Mouse (Mus musculus) liver (tissue): Measurements from ENCODE around the gene Gm28043.

Experiments
- DNase-seq: peaks from one replicate; pipeline ENCODE4 v3.0.0-alpha.2; 2020; ENCODE audit warnings: mixed read lengths

Gene Gm28043

GRCm38 (mm10) chr17:29628946-29629345 is 14.3 kb downstream of the Gm28043 start:
- DNase-seq = no peak

- peak; percentile 73 for DNase-seq
These were observed 14.9 kb downstream of the Gm28043 start for GRCm38 (mm10) chr17:29629620-29630019.

GRCm38 (mm10) chr17:29632312-29632711 is 17.6 kb downstream of the Gm28043 start:
- DNase-seq = no peak

GRCm38 (mm10) chr17:29635492-29635891 is 20.8 kb downstream of the Gm28043 start:
- no peak for DNase-seq

- DNase-seq = peak; percentile 60
These were observed 21.4 kb downstream of the Gm28043 start for GRCm38 (mm10) chr17:29636118-29636517.

GRCm38 (mm10) chr17:29637377-29637776 is 22.7 kb downstream of the Gm28043 start:
- DNase-seq = peak; percentile 69

GRCm38 (mm10) chr17:29637895-29638294 is 23.2 kb downstream of the Gm28043 start:
- DNase-seq = peak; percentile 79

GRCm38 (mm10) chr17:29640971-29641370 is 26.3 kb downstream of the Gm28043 start:
- DNase-seq = no peak

- no peak for DNase-seq
These were observed 27.5 kb downstream of the Gm28043 start for GRCm38 (mm10) chr17:29642219-29642618.

GRCm38 (mm10) chr17:29658249-29658648 is 43.6 kb downstream of the Gm28043 start:
- DNase-seq = peak; percentile 43

- peak; percentile 98 for DNase-seq
These were observed 45.5 kb downstream of the Gm28043 start, which contains the start of gene Cmtr1 for GRCm38 (mm10) chr17:29660076-29660761. Gene Cmtr1, plus strand, starts transcription at chr17:29660595.

- DNase-seq = no peak
These were observed 46.2 kb downstream of the Gm28043 start for GRCm38 (mm10) chr17:29660762-29661391.

- no peak for DNase-seq
These were observed 47.5 kb downstream of the Gm28043 start for GRCm38 (mm10) chr17:29662145-29662544.

GRCm38 (mm10) chr17:29668051-29668986 is 53.6 kb downstream of the Gm28043 start:
- DNase-seq = no peak

- no peak for DNase-seq
These were observed 54.4 kb downstream of the Gm28043 start for GRCm38 (mm10) chr17:29669030-29669429.

- peak; percentile 77 for DNase-seq
These were observed 55.3 kb downstream of the Gm28043 start for GRCm38 (mm10) chr17:29669936-29670335.

GRCm38 (mm10) chr17:29671021-29671420 is 56.3 kb downstream of the Gm28043 start:
- no peak for DNase-seq

GRCm38 (mm10) chr17:29673325-29673724 is 58.6 kb downstream of the Gm28043 start:
- DNase-seq = no peak

- DNase-seq = no peak
These were observed 63.9 kb downstream of the Gm28043 start for GRCm38 (mm10) chr17:29678526-29678925.

- DNase-seq = no peak
These were observed 64.5 kb downstream of the Gm28043 start for GRCm38 (mm10) chr17:29679038-29679767.

- DNase-seq = no peak
These were observed 65.5 kb downstream of the Gm28043 start for GRCm38 (mm10) chr17:29680174-29680573.

GRCm38 (mm10) chr17:29680921-29681320 is 66.2 kb downstream of the Gm28043 start:
- no peak for DNase-seq

- DNase-seq = no peak
These were observed 67.0 kb downstream of the Gm28043 start for GRCm38 (mm10) chr17:29681669-29682068.
